Mouse (Mus musculus): ENCODE data around the gene Macrod2. TPM values are rescaled to one million over a fixed set of nuclear protein-coding genes. Genes with fewer than 3 reads are reported as not detected.

The Macrod2 gene
- polyA plus RNA-seq, 1 experiment = 57.8 TPM

- TF ChIP-seq FLI1 (IDR thresholded peaks at IDR 0.05; ENCODE audit: low read length) (no peak), GATA1 (IDR thresholded peaks at IDR 0.05; ENCODE audit: borderline replicate concordance, low read length) (no peak)
- H3K27me3 ChIP-seq (replicated peaks) = no peaks in the 10 kb centered on the region
- no peak overlapping the region for H3K4me3 ChIP-seq (replicated peaks)
- H3K36me3 ChIP-seq (replicated peaks; ENCODE audit: low read length) = no peaks in the 10 kb centered on the region
- H3K9me3 ChIP-seq = no peaks in the 10 kb centered on the region
- H3K4me1 ChIP-seq = no peaks in the 10 kb centered on the region
These were observed 154.2 kb downstream of the Macrod2 start for GRCm38 (mm10) chr2:140549286-140549685.

GRCm38 (mm10) chr2:140561426-140561825 lies 166.3 kb downstream of the Macrod2 start:
- TF ChIP-seq FLI1 (IDR thresholded peaks at IDR 0.05; ENCODE audit: low read length) = no peak
- no peak for TF ChIP-seq GATA1 (IDR thresholded peaks at IDR 0.05; ENCODE audit: borderline replicate concordance, low read length)
- no peaks in the 10 kb centered on the region for H3K27me3 ChIP-seq (replicated peaks)
- H3K36me3 ChIP-seq (replicated peaks; ENCODE audit: low read length) = no peaks in the 10 kb centered on the region
- H3K9me3 ChIP-seq = 0 out of 2 replicates have a peak, but pooled peaks cover 4% of the 10 kb centered on the region
- no peak overlapping the region for H3K4me3 ChIP-seq (replicated peaks)
- H3K4me1 ChIP-seq = no peaks in the 10 kb centered on the region

- Histone ChIP-seq H3K4me1 (no peaks in the 10 kb centered on the region), H3K4me3 (replicated peaks) (no peak overlapping the region), H3K9me3 (no peaks in the 10 kb centered on the region), H3K36me3 (replicated peaks; ENCODE audit: low read length) (no peaks in the 10 kb centered on the region), H3K27me3 (replicated peaks) (no peaks in the 10 kb centered on the region)
- TF ChIP-seq FLI1 (IDR thresholded peaks at IDR 0.05; ENCODE audit: low read length) = no peak
- no peak for TF ChIP-seq GATA1 (IDR thresholded peaks at IDR 0.05; ENCODE audit: borderline replicate concordance, low read length)
These were observed 175.8 kb downstream of the Macrod2 start for GRCm38 (mm10) chr2:140570874-140571273.

GRCm38 (mm10) chr2:140592537-140593261 lies 197.6 kb downstream of the Macrod2 start:
- Histone ChIP-seq H3K9me3 (no peaks in the 10 kb centered on the region), H3K36me3 (replicated peaks; ENCODE audit: low read length) (no peaks in the 10 kb centered on the region), H3K4me3 (replicated peaks) (no peak overlapping the region), H3K4me1 (no peaks in the 10 kb centered on the region), H3K27me3 (replicated peaks) (no peaks in the 10 kb centered on the region)
- no peak for TF ChIP-seq FLI1 (IDR thresholded peaks at IDR 0.05; ENCODE audit: low read length)
- no peak for TF ChIP-seq GATA1 (IDR thresholded peaks at IDR 0.05; ENCODE audit: borderline replicate concordance, low read length)

GRCm38 (mm10) chr2:140596906-140597305 lies 201.8 kb downstream of the Macrod2 start:
- H3K4me3 ChIP-seq (replicated peaks) = no peak overlapping the region
- no peaks in the 10 kb centered on the region for H3K9me3 ChIP-seq
- no peaks in the 10 kb centered on the region for H3K4me1 ChIP-seq
- TF ChIP-seq GATA1 (IDR thresholded peaks at IDR 0.05; ENCODE audit: borderline replicate concordance, low read length) (no peak), FLI1 (IDR thresholded peaks at IDR 0.05; ENCODE audit: low read length) (no peak)
- no peaks in the 10 kb centered on the region for H3K36me3 ChIP-seq (replicated peaks; ENCODE audit: low read length)
- H3K27me3 ChIP-seq (replicated peaks) = no peaks in the 10 kb centered on the region

- no peaks in the 10 kb centered on the region for H3K27me3 ChIP-seq (replicated peaks)
- no peak overlapping the region for H3K4me3 ChIP-seq (replicated peaks)
- TF ChIP-seq FLI1 (IDR thresholded peaks at IDR 0.05; ENCODE audit: low read length) (no peak), GATA1 (IDR thresholded peaks at IDR 0.05; ENCODE audit: borderline replicate concordance, low read length) (no peak)
- H3K36me3 ChIP-seq (replicated peaks; ENCODE audit: low read length) = no peaks in the 10 kb centered on the region
- H3K9me3 ChIP-seq = no peaks in the 10 kb centered on the region
- H3K4me1 ChIP-seq = no peaks in the 10 kb centered on the region
These were observed 220.3 kb downstream of the Macrod2 start for GRCm38 (mm10) chr2:140615451-140615850.

GRCm38 (mm10) chr2:140621730-140622337 lies 226.7 kb downstream of the Macrod2 start:
- Histone ChIP-seq H3K27me3 (replicated peaks) (no peaks in the 10 kb centered on the region), H3K4me3 (replicated peaks) (no peak overlapping the region), H3K36me3 (replicated peaks; ENCODE audit: low read length) (no peaks in the 10 kb centered on the region), H3K4me1 (no peaks in the 10 kb centered on the region), H3K9me3 (no peaks in the 10 kb centered on the region)
- TF ChIP-seq FLI1 (IDR thresholded peaks at IDR 0.05; ENCODE audit: low read length) = no peak
- TF ChIP-seq GATA1 (IDR thresholded peaks at IDR 0.05; ENCODE audit: borderline replicate concordance, low read length) = no peak

GRCm38 (mm10) chr2:140653481-140653880 lies 258.4 kb downstream of the Macrod2 start:
- no peaks in the 10 kb centered on the region for H3K27me3 ChIP-seq (replicated peaks)
- no peaks in the 10 kb centered on the region for H3K9me3 ChIP-seq
- TF ChIP-seq FLI1 (IDR thresholded peaks at IDR 0.05; ENCODE audit: low read length) (no peak), GATA1 (IDR thresholded peaks at IDR 0.05; ENCODE audit: borderline replicate concordance, low read length) (no peak)
- no peak overlapping the region for H3K4me3 ChIP-seq (replicated peaks)
- H3K4me1 ChIP-seq = no peaks in the 10 kb centered on the region
- no peaks in the 10 kb centered on the region for H3K36me3 ChIP-seq (replicated peaks; ENCODE audit: low read length)

GRCm38 (mm10) chr2:140653978-140654377 lies 258.9 kb downstream of the Macrod2 start:
- Histone ChIP-seq H3K4me1 (no peaks in the 10 kb centered on the region), H3K27me3 (replicated peaks) (no peaks in the 10 kb centered on the region), H3K9me3 (no peaks in the 10 kb centered on the region), H3K4me3 (replicated peaks) (no peak overlapping the region), H3K36me3 (replicated peaks; ENCODE audit: low read length) (no peaks in the 10 kb centered on the region)
- TF ChIP-seq FLI1 (IDR thresholded peaks at IDR 0.05; ENCODE audit: low read length) = no peak
- TF ChIP-seq GATA1 (IDR thresholded peaks at IDR 0.05; ENCODE audit: borderline replicate concordance, low read length) = no peak

GRCm38 (mm10) chr2:140662673-140663072 lies 267.6 kb downstream of the Macrod2 start:
- TF ChIP-seq FLI1 (IDR thresholded peaks at IDR 0.05; ENCODE audit: low read length) (no peak), GATA1 (IDR thresholded peaks at IDR 0.05; ENCODE audit: borderline replicate concordance, low read length) (no peak)
- Histone ChIP-seq H3K36me3 (replicated peaks; ENCODE audit: low read length) (no peaks in the 10 kb centered on the region), H3K4me3 (replicated peaks) (no peak overlapping the region), H3K27me3 (replicated peaks) (peaks cover under 1% of the 10 kb centered on the region), H3K9me3 (no peaks in the 10 kb centered on the region; the same call in 1 of the 2 replicates), H3K4me1 (no peaks in the 10 kb centered on the region)

Measured in megakaryocyte, embryonic 14.5 days (primary cell).